Mouse (Mus musculus) naive thymus-derived CD4-positive, alpha-beta T cell, adult 2 months (primary cell): ENCODE measurements around the gene Tbc1d2b.
A peak's percentile ranks its signal among the peaks of the same experiment; 100 is the strongest.

ENCODE experiments used
- DNase-seq: peaks from one replicate; pipeline ENCODE4 v3.0.0-alpha.2; 2011; ENCODE audit warnings: low read depth

The Tbc1d2b gene

DNA sequence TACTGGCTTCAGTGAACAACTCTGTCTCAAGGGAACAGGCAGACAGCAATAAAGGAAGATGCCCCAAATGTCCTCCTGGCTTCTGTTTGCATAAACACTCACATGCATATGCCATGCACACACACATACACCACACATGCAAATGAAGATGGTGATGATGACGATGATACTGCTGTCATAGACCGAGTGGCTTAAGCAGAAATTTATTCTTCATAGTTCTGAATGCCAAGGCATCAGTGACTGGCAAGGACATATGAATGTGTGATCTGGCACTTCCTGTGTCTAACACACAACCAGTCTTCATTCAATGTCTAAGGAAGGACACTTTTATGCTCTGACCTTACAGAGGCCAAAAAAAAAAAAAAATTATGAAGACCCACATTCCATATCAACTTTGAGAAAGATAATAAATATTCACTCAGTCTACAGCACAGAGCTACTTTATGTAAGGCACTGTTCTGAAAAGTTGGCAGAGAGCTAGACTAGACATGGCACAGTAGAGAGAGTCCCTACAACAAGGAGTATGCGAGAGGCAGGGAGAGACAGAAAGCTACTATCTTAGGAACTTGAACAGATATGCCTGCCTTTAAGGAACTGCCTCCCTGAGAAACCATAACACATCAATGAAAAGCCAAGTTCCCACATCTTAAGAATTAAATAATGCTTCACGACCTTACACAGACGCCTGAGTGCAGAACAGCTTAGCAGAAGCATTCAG, 5.1 kb downstream of the Tbc1d2b start:
- no peak for DNase-seq

DNA sequence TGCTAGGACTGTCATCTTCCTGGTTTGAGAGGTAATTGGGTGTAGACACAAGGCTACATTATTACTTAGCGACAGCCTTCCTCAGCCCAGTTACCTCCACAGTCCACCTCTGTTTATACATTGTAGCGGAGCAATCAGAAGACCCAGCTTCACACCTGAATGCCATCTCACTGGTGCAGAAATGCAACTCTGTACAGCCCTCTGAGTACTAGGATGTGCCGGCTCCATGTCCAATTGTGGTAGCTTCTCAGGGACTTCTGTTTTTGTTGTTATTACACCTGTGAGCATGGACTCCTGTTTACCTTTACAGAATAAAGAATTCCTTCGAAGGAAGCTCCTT, 7.3 kb downstream of the Tbc1d2b start:
- DNase-seq, result no peak

- DNase-seq, result no peak
Observed at GRCm38 (mm10) chr9:90262591-90263339, 7.8 kb downstream of the Tbc1d2b start.

DNA sequence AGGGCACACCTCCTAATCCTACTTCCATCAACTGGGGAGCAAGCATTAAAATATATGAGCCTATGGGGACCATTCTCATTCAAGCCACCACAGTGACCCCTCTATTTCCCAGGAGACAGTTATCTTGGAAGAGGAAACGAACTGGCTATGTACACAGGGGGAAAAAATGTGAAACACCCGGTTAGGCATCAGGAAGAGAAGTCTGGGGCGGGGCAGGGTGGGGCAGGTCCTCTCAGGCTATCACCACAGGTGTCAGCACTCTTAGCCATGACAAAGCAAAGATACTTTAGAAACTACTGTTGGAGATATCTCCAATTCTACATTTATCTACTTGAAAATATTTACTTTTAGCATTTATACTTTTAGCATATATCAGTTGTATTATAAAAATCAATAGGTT, 8.5 kb downstream of the Tbc1d2b start:
- no peak for DNase-seq

- DNase-seq, result no peak
Observed at GRCm38 (mm10) chr9:90260600-90261375, 9.8 kb downstream of the Tbc1d2b start.

DNA sequence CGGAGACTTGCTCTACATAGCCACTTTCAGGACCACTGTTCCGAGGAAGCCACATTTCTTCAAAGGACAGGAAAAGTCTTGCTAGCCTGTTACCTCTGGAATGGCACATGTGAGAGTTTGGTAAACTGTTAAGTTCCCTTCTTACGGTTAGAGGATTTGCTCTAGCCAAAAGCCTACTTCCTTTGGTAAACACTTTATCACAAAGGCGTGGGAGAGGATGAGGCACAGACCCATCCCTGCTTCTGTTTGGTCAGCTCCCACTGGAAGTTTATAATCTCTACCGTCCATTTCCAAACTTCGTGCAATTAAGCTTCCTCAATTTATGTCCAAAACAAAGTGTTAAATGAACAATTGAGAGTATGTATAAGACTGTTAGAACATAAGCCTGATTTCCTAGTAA, 10.5 kb downstream of the Tbc1d2b start:
- DNase-seq, result no peak

- DNase-seq, result peak; percentile 67
Observed at GRCm38 (mm10) chr9:90259400-90259950, 11.1 kb downstream of the Tbc1d2b start.

DNA sequence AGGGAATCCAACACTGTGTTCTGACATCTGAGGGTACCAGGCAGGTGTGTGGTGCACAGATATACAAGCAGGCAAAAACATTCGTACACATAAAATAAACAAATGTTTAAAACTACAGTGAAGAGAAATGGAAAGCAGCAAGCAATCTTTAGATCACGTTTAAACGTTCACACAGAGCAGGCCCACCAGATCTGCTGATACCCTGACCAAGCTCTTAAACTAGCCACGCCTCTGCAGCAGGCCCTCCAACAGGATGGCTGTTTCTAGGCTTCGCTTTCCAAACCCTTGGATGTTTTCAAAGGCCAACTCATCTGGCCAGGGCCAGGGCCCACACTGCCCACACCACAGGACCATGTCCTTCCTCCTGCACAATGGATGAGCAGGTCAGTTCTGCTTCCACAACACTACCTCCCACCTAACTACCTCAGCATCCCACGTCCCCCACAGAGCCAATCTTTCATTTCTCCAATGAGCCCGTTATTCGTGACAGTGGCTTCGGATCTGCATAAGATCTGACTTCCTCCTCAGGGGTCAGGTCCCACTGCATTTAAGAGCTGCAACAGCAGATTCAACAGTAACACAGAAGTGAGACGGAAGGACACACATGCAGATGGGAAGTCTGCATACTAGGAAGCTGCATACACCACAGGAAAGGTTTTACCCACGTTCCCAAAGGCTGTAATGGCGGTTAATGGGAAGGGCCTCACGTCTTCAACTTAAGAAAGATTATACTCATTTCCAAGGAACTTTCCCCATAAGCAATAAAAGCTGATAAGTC, 12.7 kb downstream of the Tbc1d2b start:
- no peak for DNase-seq

DNA sequence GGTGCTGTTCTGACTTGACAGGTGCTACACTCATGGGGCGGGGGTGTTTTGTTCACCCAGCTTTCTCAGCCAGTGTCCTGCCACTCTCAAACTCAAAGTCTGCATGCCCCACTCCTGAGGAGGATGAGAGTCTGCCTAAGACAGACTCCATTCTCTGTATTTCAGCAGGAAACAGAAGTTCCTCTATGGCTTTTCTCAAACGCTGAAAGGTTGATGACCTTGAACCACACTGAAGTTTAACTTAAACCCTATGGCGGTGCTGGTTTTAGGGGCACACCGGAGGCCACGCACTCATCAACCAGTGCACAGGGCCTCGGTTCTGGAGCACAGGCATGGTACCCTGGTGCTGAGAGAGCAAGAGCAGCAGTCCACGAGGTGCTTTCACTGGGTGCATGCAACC, 13.4 kb downstream of the Tbc1d2b start:
- no peak for DNase-seq

DNA sequence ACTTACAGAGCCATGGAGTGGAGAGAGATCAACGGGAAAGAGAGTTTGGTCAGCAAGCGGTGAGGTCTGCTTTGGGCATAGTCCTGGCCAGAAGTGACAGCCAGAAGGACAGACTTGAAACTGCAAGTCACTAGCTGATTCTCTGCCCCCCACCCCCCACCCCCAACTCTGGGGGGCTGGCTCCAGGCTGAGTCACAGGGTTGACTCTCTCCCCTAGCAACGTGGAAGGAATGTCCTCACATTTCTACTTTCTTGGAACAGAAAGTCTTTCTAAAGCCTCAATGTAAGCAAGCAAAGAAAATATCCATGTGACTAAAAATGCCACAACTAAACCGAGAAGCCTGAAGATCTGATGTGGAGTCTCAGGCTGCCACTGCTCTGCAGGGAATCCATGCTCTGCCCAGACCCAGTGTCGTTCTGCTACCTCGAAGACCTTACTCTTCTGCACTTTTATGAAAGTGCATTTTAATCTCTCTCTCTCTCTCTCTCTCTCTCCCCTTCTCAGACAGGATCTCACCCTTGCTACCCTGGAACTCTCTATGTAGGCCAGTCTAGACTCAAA, 14.7 kb downstream of the Tbc1d2b start:
- DNase-seq, result no peak

GRCm38 (mm10) chr9:90253181-90253580, 17.4 kb downstream of the Tbc1d2b start:
- DNase-seq, result no peak

GRCm38 (mm10) chr9:90250964-90251750, 19.4 kb downstream of the Tbc1d2b start:
- DNase-seq, result no peak

- no peak for DNase-seq
Observed at GRCm38 (mm10) chr9:90250141-90250775, 20.3 kb downstream of the Tbc1d2b start.

DNA sequence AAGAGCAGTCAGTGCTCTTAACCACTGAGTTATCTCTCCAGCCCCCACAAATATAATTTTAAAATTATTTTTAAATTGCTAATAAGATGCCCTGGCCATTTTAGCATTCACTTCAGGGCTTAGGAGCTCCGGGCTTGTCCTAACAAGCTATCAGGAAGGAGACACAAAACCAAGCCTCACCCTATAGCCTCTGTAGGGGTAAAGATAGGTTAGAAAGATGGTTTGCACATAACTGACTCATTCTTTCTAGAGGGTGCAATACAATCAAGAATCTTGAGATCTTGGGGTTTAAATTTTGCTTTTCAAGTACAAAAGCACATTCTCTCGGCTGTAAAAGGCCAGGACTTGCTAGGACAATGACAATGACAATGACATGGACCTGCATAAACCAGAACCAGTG, 21.6 kb downstream of the Tbc1d2b start:
- DNase-seq, result no peak

DNA sequence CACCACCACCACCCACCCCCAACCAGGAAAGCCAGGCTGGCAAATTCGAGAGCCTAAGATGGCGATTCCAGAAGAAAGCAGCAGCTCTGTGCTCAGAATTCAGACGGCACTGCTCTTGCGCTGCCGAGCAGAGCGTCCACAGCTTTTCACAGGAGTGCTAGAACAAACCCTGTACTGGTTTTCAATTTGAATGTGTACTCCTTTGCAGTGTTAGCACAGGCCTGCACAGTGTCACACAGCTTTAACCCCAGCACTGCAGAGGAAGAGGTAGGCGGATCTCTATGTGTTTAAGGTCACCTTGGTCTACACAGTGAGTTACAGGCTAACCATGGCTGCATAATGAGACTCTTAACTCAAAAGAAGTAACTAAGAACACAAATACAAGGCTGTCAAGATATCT, 22.3 kb downstream of the Tbc1d2b start:
- no peak for DNase-seq

GRCm38 (mm10) chr9:90247316-90247715, 23.3 kb downstream of the Tbc1d2b start:
- DNase-seq, result no peak

GRCm38 (mm10) chr9:90245781-90246180, 24.8 kb downstream of the Tbc1d2b start:
- DNase-seq, result no peak

GRCm38 (mm10) chr9:90245206-90245605, 25.4 kb downstream of the Tbc1d2b start:
- DNase-seq, result peak; percentile 58

GRCm38 (mm10) chr9:90244301-90245151, 26.1 kb downstream of the Tbc1d2b start:
- peak; percentile 43 for DNase-seq
